Mouse (Mus musculus): ENCODE results near the gene Kifc3. TPM values are rescaled to one million over a fixed set of nuclear protein-coding genes. Genes with fewer than 3 reads are reported as not detected.

Kifc3 gene
- total and polyA plus RNA-seq, 3 experiments: 0.78 to 1.8 (median 1.7) TPM

- H3K79me2 ChIP-seq (replicated peaks; ENCODE audit: control insufficient read depth, extremely low read depth, insufficient read depth, poor library complexity, severe bottlenecking): no peaks in the 10 kb centered on the region
- no peak for DNase-seq (ENCODE audit: extremely low read depth)
- no peak overlapping the region for H3K9ac ChIP-seq (ENCODE audit: insufficient read depth, low read depth)
- H3K4me1 ChIP-seq (ENCODE audit: control insufficient read depth in 1 of 2, insufficient read depth in 2 of 2): peaks cover 7 to 32% of the 10 kb centered on the region in 2 experiments; a peak in 3 of 4 replicates
- dilution Hi-C loops (cut with MboI; ENCODE audit: extremely low pct_ligation_motif_present, extremely low pct_unique_long_range_greater_than_20kb, low sequenced_read_pairs) (no loop called here), in situ Hi-C loops (cut with MboI; ENCODE audit: low pct_ligation_motif_present, low pct_unique_long_range_greater_than_20kb, low sequenced_read_pairs) (no loop called here)
- no peak overlapping the region for H3K27ac ChIP-seq (ENCODE audit: insufficient read depth, low read depth)
- no peak overlapping the region for H3K4me2 ChIP-seq (ENCODE audit: insufficient read depth, low read depth, poor library complexity, severe bottlenecking)
- no peak for TF ChIP-seq SMC3 (IDR thresholded peaks at IDR 0.05; ENCODE audit: low read depth, low read length)
- TF ChIP-seq MAZ (IDR thresholded peaks at IDR 0.05; ENCODE audit: low read depth, low read length): no peak
- no peak for TF ChIP-seq RCOR1 (conservative IDR thresholded peaks at IDR 0.05; ENCODE audit: low read depth, low read length)
- TF ChIP-seq POLR2AphosphoS2 (IDR thresholded peaks at IDR 0.05; ENCODE audit: low read depth, low read length): no peak
- no peak for TF ChIP-seq ZNF384 (IDR thresholded peaks at IDR 0.05; ENCODE audit: low read depth, low read length)
- no peak for TF ChIP-seq E2F4 (IDR thresholded peaks at IDR 0.05; ENCODE audit: insufficient replicate concordance, low read depth, low read length)
- TF ChIP-seq MYC (IDR thresholded peaks at IDR 0.05; ENCODE audit: low read depth, low read length): no peak
- TF ChIP-seq MAFK (IDR thresholded peaks at IDR 0.05; ENCODE audit: insufficient replicate concordance, low read length): no peak
- no peak for TF ChIP-seq ZKSCAN1 (IDR thresholded peaks at IDR 0.05; ENCODE audit: borderline replicate concordance, low read depth, low read length)
- no peak for TF ChIP-seq KAT2A (IDR thresholded peaks at IDR 0.05; ENCODE audit: insufficient replicate concordance, low read length)
- TF ChIP-seq MEF2A (IDR thresholded peaks at IDR 0.05; ENCODE audit: borderline replicate concordance, low read depth, low read length): no peak
- TF ChIP-seq IRF4 (IDR thresholded peaks at IDR 0.05; ENCODE audit: low read depth, low read length): no peak
- no peak for TF ChIP-seq RAD21 (IDR thresholded peaks at IDR 0.05; ENCODE audit: low read depth, low read length)
- TF ChIP-seq ZMIZ1 (IDR thresholded peaks at IDR 0.05; ENCODE audit: low read depth, low read length): no peak
- no peak for TF ChIP-seq NRF1 (IDR thresholded peaks at IDR 0.05; ENCODE audit: low read depth, low read length)
- no peak for TF ChIP-seq SIN3A (IDR thresholded peaks at IDR 0.05; ENCODE audit: low read length)
- H3K27me3 ChIP-seq (replicated peaks): no peaks in the 10 kb centered on the region
- H3K36me3 ChIP-seq (replicated peaks in 1 of 2; ENCODE audit: control insufficient read depth in 1 of 2, insufficient read depth in 1 of 2, low read length in 1 of 2): peaks cover 0 to 5% of the 10 kb centered on the region in 2 experiments
- H3K4me3 ChIP-seq (replicated peaks in 1 of 3; ENCODE audit: low read depth in 2 of 3, low read length in 2 of 3, poor library complexity in 1 of 3): no peak overlapping the region
- no peaks in the 10 kb centered on the region for H3K9me3 ChIP-seq (replicated peaks; ENCODE audit: low read length)
These were observed 89.5 kb downstream of the Kifc3 start for GRCm38 (mm10) chr8:95113108-95113507.

GRCm38 (mm10) chr8:95112594-95112993 lies 90.0 kb downstream of the Kifc3 start:
- DNase-seq (ENCODE audit: extremely low read depth): no peak
- H3K27me3 ChIP-seq (replicated peaks): no peaks in the 10 kb centered on the region
- in situ Hi-C loops (cut with MboI; ENCODE audit: low pct_ligation_motif_present, low pct_unique_long_range_greater_than_20kb, low sequenced_read_pairs): no loop called here
- no peaks in the 10 kb centered on the region for H3K9me3 ChIP-seq (replicated peaks; ENCODE audit: low read length)
- H3K27ac ChIP-seq (ENCODE audit: insufficient read depth, low read depth): no peak overlapping the region
- no peak overlapping the region for H3K4me3 ChIP-seq (replicated peaks in 1 of 3; ENCODE audit: low read depth in 2 of 3, low read length in 2 of 3, poor library complexity in 1 of 3)
- TF ChIP-seq TBP (conservative IDR thresholded peaks at IDR 0.05; ENCODE audit: low read depth, low read length): no peak
- no peak for TF ChIP-seq CHD2 (IDR thresholded peaks at IDR 0.05; ENCODE audit: low read length)
- no peak for TF ChIP-seq IRF4 (IDR thresholded peaks at IDR 0.05; ENCODE audit: low read depth, low read length)
- TF ChIP-seq ZNF384 (IDR thresholded peaks at IDR 0.05; ENCODE audit: low read depth, low read length): no peak
- no peak for TF ChIP-seq PAX5 (IDR thresholded peaks at IDR 0.05; ENCODE audit: low read length)
- no peak for TF ChIP-seq SMC3 (IDR thresholded peaks at IDR 0.05; ENCODE audit: low read depth, low read length)
- TF ChIP-seq ZMIZ1 (IDR thresholded peaks at IDR 0.05; ENCODE audit: low read depth, low read length): no peak
- peaks cover 0 to 5% of the 10 kb centered on the region in 2 experiments for H3K36me3 ChIP-seq (replicated peaks in 1 of 2; ENCODE audit: control insufficient read depth in 1 of 2, insufficient read depth in 1 of 2, low read length in 1 of 2)
- H3K79me2 ChIP-seq (replicated peaks; ENCODE audit: control insufficient read depth, extremely low read depth, insufficient read depth, poor library complexity, severe bottlenecking): no peaks in the 10 kb centered on the region
- H3K4me2 ChIP-seq (ENCODE audit: insufficient read depth, low read depth, poor library complexity, severe bottlenecking): no peak overlapping the region
- dilution Hi-C loops (cut with MboI; ENCODE audit: extremely low pct_ligation_motif_present, extremely low pct_unique_long_range_greater_than_20kb, low sequenced_read_pairs): no loop called here
- no peak overlapping the region for H3K9ac ChIP-seq (ENCODE audit: insufficient read depth, low read depth)
- peaks cover 7 to 37% of the 10 kb centered on the region in 2 experiments; a peak in 3 of 4 replicates for H3K4me1 ChIP-seq (ENCODE audit: control insufficient read depth in 1 of 2, insufficient read depth in 2 of 2)

All from CH12.LX (cell line).